Mouse (Mus musculus) mouse trophoblast stem cell (cell line): ENCODE measurements around the gene Sema6b.
"Not testable (repeated sequence)": the region's sequence is repeated elsewhere in the genome, so short reads cannot be mapped to it uniquely, and the experiment has no call there.

ENCODE experiments used
- in situ Hi-C, 2 experiments: fragments of 300-500 bp; cut with MseI, MboI; formaldehyde crosslinking; loops; 2 replicates in 1 of 2; 3 replicates in 1 of 2; pipeline ENCODE4 v1.15.1; 2025

Gene Sema6b

DNA sequence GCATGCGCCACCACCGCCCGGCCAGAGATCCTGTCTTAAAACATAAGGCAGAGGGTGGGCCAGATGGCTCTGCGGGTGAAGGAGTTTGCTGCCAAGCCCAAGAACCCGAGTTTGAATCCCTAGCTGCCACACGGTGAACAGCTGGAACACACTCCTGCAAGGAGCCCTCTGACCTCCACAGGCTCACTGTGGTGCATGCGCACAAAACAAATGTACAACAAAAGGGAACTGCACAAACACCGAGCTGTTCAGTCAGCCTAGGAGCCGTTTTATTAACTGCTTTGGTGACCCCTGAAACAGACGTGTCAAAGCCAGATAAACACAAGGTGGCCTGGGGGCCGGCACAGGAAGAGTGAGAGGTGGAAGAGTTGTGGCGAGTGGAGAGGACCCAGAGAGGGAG, 20.7 kb downstream of the Sema6b start:
- in situ Hi-C loops, result no loop called here

DNA sequence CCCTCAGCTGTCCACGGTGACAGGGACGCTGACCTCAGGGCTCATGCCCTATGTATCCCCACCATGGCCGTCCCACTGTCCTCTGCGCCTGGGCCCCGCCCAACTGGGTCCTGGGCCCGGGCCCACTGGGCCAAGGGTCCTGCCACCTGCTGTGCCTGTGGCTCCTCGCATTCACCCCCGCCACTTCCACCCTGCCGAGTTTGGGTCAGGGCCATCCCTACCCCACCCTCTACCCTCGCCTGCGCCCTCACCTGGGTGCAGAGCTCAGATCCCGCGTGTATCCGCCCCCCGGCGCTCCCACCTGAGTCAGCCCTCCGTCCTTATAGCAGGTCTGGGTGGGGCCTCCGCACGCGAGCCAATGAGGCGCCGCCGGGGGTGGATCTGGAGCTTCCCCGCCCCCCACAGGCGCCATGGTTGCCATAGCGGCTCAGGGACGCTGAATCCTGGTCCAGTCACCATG, 22.9 kb downstream of the Sema6b start, which contains the start of gene Plin5:
TSS of gene Plin5 (minus strand) at position 346 of the 460 bp plus-strand sequence.
- in situ Hi-C loops, result no loop called here

- in situ Hi-C loops, result no loop called here
These were observed 23.9 kb downstream of the Sema6b start for GRCm38 (mm10) chr17:56116193-56116592.

GRCm38 (mm10) chr17:56112743-56113142, 27.4 kb downstream of the Sema6b start:
- in situ Hi-C loops, result no loop called here

- in situ Hi-C loops, result no loop called here
These were observed 28.3 kb downstream of the Sema6b start for GRCm38 (mm10) chr17:56111864-56112263.

DNA sequence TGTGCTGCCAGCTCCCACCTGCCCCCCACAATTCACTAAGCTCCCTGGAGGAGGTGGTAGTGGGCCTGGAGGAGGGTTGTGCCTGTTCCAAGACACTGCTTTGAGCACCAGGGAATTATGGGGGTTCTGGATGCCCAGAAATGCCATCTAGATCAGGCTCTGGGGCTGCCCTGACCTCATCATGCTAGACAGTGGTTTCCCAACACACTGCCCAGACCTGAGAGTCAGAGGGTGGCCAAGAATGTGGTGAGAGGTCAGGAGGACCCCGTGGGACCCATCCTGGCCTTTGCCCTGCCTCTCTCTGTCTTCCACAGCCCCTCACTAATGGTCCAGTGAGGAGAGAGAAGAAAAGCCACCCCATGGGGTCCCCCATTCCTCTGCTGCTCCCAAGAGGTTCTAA, 29.1 kb downstream of the Sema6b start:
- in situ Hi-C loops, result no loop called here

DNA sequence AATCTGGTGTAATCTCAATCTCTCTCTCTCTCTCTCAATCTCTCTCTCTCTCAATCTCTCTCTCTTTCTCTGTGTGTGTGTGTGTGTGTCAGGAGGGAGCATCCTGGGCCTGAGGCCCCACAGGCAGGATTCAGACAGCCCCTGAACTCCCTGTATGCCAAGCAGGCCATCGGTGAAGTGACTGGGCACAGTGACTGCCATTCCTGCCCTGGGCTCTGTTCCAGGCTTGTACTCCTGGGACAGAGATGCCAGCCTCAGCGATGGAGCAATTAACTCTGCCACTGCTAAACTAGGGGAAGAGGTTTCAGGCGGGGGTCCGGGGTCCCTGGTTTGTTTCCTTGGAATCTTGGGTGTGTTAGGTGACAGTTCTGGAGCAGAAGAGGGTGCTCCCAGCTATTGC, 29.6 kb downstream of the Sema6b start:
- in situ Hi-C loops, result no loop called here

- in situ Hi-C loops, result no loop called here
These were observed 30.7 kb downstream of the Sema6b start, which contains the start of gene Plin4 for GRCm38 (mm10) chr17:56109219-56110051. Gene Plin4 (minus strand): TSS chr17:56109803.

DNA sequence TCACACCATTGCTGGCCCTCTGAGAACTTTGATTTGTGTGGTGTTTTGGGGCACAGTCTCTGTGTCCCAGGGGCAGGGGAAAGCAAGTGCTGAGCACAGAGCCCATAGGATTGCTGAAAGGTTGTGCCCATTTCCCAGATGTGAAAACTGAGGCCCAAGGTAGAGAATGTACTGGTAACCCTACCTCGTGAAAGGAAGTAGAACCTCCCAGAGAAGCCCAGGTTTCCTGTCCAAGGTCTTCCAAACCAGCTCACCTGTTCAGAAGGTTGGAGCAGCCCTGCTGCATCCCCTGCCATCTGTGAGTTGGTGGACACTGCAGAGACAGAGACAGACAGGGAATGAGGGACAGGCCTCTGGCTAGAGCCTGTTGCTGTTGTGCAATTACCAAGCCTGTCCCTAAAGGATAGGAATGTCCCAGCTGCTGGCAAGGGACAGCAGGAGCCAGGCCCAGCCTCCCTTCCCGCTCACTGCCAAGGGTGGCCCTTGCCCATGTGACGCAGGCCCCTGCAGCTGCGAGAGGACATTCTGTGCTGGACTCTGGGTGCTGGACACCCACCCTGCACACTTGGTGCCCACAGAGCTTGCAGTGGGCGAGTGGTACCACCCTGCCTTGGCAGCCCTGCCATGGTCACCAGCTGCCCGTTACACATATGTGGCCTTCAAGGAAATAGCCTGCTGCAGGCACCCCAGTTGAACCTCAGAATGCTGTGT, 31.7 kb downstream of the Sema6b start:
- in situ Hi-C loops, result no loop called here

DNA sequence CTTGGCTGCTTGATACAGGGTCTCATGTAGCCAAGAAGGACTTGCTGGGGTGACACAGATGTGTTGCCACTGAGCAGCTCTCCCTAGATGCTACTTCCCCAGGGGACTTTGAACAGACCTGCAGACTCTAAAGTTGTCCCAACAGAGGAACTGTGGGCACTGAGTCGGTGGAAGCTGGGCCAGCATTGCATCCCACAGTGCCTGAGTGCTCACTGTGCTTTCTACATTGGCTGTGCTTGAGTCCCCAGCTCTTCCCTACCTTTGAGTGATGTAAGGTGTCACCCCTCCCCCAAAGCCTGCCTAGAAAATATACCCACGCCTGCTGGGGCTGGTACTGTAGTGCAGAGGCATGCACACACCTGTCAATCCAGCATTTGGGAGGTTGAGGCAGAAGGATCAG, 32.4 kb downstream of the Sema6b start:
- in situ Hi-C loops, result no loop called here

DNA sequence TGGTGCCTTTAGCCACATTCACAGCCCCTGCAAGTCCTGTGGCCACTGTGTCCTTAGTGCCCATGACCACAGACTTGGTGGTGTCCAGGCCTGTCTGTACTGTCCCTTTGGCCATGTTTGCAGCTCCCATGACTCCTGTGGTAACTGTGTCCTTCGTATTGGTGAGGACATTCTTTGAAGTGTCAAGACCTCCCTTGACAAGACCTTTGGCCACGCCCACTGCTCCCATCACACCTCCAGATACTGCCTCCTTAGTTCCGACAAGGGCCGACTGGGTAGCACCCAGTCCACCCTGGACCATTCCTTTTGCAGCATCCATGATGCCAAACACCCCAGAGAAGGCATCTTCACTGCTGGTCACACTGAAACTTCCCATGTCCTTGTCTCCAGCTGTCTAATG, 33.2 kb downstream of the Sema6b start:
- in situ Hi-C loops, result no loop called here

GRCm38 (mm10) chr17:56106436-56106835, 33.7 kb downstream of the Sema6b start:
- in situ Hi-C loops, result not testable (repeated sequence)

GRCm38 (mm10) chr17:56104821-56105220, 35.3 kb downstream of the Sema6b start:
- in situ Hi-C loops, result not testable (repeated sequence)

DNA sequence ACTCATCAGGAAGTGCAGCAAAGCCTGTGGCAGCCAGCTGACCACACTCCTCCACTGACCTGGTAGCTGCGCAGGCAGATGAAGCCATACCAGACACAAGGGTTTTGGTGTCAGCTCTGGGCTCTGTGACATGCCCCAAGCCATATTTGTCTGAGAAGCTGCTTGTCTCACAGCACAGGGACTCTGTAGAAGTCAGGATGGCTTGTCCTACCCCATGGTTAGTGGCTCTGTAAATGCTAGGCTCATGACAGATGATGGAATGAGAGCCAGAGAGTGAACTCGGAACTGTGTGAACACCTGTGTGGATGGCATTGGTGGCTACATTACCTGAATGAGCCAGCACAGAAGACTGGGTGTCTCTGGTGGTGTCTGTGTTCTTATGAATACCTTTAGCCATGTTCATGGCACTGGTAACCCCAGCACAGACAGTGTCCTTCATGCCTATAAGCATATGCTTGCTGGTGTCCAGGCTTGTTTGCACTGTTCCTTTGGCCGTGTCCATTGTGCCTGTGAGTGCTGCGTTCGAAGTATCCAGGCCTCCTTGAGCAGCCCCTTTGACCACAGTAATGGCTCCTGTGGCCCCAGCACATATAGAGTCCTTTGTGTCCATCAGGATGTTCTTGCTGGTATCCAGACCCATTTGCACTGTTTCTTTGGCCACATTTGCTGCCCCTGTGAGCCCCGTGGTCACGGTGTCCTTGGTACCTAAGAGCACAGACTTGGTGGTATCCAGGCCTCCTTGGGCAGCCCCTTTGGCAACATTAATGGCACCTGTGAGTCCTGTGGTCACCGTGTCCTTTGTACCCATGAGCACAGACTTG, 36.5 kb downstream of the Sema6b start:
- in situ Hi-C loops, result no loop called here

- in situ Hi-C loops, result no loop called here
These were observed 37.2 kb downstream of the Sema6b start for GRCm38 (mm10) chr17:56102927-56103326.

GRCm38 (mm10) chr17:56102158-56102557, 38.0 kb downstream of the Sema6b start:
- in situ Hi-C loops, result no loop called here

DNA sequence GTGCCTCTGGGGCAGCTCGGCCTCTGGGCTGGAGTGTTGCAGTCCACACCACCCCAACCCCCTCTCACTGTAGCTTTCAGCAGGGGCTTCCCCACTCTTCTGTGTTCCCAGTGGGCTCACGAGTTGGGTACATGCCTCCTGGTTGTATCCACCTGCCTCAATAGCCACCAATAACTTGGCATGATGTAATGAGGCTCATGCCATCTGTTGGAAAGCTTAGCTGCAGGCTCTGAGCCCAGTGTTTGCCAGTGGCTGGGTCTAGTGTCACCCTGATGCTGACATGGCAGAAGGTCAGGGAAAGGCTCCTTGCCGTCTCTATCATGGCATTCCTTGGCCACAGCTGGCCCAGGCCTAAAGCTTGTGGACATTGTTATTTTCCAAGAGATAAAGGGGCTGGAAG, 39.3 kb downstream of the Sema6b start:
- in situ Hi-C loops, result no loop called here

GRCm38 (mm10) chr17:56098711-56099572, 41.2 kb downstream of the Sema6b start:
- in situ Hi-C loops, result no loop called here

DNA sequence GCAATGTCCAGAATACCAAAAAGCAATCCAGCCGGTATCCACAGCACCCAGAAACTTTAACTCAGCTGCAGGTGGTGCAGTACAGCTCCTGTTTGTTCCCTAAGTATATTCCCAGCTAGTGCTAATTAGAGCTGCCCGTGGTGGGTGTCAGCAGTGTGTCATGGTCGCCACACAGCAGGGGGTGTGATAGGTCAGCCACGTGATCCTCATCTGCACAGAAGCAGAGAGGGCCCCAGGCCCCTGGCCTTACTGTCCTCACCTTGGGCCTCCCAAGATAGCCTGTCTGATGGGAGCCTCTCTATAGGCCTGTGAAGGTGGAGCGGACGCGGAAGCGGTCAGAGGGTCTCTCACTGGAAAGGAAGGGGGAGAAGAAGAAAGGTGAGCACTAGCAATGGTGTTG, 42.0 kb downstream of the Sema6b start:
- in situ Hi-C loops, result no loop called here

- in situ Hi-C loops, result no loop called here
These were observed 43.3 kb downstream of the Sema6b start for GRCm38 (mm10) chr17:56096883-56097282.

- in situ Hi-C loops, result no loop called here
These were observed 47.3 kb downstream of the Sema6b start for GRCm38 (mm10) chr17:56092794-56093193.
